Mouse (Mus musculus) adrenal gland, postnatal 14 days (tissue): ENCODE measurements around the gene Gm8271. TPM values are rescaled to one million over a fixed set of nuclear protein-coding genes. Genes with fewer than 3 reads are reported as not detected.
"Not testable (repeated sequence)": the region's sequence is repeated elsewhere in the genome, so short reads cannot be mapped to it uniquely, and the experiment has no call there.

Experiments
- DNase-seq: peaks from one replicate; pipeline ENCODE4 v3.0.0; 2021; ENCODE audit warnings: mixed read lengths
- long read RNA-seq, 2 experiments: library from polyadenylated mRNA; stranded (forward); transcript quantifications; one replicate each; pipeline ENCODE4 v2.0.0; 2021
- total RNA-seq: library from RNA; stranded (reverse); gene quantifications from 2 replicates; pipeline ENCODE4 v1.2.3, GENCODE M21; 2021

Gm8271 gene
- not detected in 2 replicates for total RNA-seq
- long read RNA-seq, experiment 1, result 0 reads
- long read RNA-seq, experiment 2, result 0 reads

DNA sequence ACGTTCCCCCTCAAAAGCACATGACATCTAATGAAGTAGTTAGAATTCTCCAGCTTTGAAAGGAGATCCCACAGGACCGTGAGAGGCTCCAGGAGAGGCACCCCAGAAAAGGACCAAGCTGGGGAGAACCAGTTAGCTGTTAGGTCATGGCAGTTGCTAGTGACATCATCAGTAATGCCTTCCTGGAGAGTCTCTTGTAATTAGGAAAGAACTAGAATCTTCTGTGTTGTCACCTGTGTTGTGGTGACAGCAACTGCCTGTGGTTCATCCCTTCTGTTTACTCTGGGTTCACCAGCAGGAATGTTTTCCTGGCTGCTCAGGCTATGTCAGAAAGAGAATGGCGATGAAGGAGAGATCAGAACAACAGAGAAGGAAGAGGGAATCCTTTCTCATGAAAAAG lies at the start of gene Gm8271:
TSS of gene Gm8271 (plus strand) at position 301 of the 400 bp plus-strand sequence.
- not testable (repeated sequence) for DNase-seq

DNA sequence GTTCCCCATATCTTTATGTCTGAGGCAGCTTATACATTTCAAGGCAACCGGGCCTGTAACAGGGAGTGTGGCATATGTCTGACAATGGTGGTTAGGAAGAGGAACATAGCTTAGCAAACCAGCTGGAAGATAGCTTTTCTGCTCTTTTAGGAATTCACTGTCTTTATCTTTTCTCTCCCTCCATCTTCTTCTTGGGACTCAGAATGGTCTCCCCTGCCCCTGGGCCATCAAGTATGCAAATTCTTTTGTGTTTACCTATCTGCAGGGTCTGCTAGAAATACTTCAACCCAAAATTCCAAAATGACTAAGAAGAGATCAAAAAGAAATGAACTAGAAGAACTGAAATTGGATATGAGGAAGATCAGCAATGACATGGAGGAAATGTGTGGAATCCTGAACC lies 21.4 kb upstream of the Gm8271 start, which contains the start of gene Gm3317:
TSS of gene Gm3317 (plus strand) at position 301 of the 400 bp plus-strand sequence.
- DNase-seq, result not testable (repeated sequence)

Other genes with a start within 250 kb of the Gm8271 start
- gene Gm8297, start 201.9 kb upstream of the Gm8271 start, total RNA-seq, result not detected in 2 replicates
- not detected in 2 replicates for gene Gm3298, start 169.9 kb upstream of the Gm8271 start, total RNA-seq
- gene 4930555G01Rik, start 135.2 kb upstream of the Gm8271 start, total RNA-seq, result not detected in 2 replicates
- gene Gm8281, start 114.8 kb upstream of the Gm8271 start, total RNA-seq, result 0.23 TPM in 1 of 2 replicates, not detected in the other
- not detected in 2 replicates for gene Gm8279, start 54.3 kb upstream of the Gm8271 start, total RNA-seq
- gene Gm3317, start 21.3 kb upstream of the Gm8271 start, total RNA-seq, result not detected in 2 replicates
- not detected in 2 replicates for gene Gm3526, start 74.8 kb downstream of the Gm8271 start, total RNA-seq
- not detected in 2 replicates for gene Gm3542, start 149.1 kb downstream of the Gm8271 start, total RNA-seq
- gene Gm3500, start 203.3 kb downstream of the Gm8271 start, total RNA-seq, result not detected in 2 replicates